Mouse (Mus musculus) bone marrow, adult 2 months (tissue): Measurements from ENCODE around the gene Hist1h3b.
"Not testable (repeated sequence)": the region's sequence is repeated elsewhere in the genome, so short reads cannot be mapped to it uniquely, and the experiment has no call there.

Source experiments
- CTCF ChIP-seq: fragments of 200-500 bp; IDR thresholded peaks from 2 replicates; pipeline ENCODE4 v1.5.1; 2011; ENCODE audit warnings: low read length, control low read depth; ENCODE audit not compliant: control insufficient read depth, insufficient read depth
- POLR2A ChIP-seq: fragments of 200-500 bp; IDR thresholded peaks from 2 replicates; pipeline ENCODE4 v1.6.1; 2011; ENCODE audit warnings: low read depth, mild to moderate bottlenecking, control low read depth, low read length, borderline replicate concordance; ENCODE audit not compliant: control insufficient read depth

GRCm38 (mm10) chr13:23769613-23770012 lies 17.5 kb downstream of the Hist1h3b start, which contains the start of gene Trim38:
- not testable (repeated sequence) for TF ChIP-seq POLR2A, CTCF
